Mouse (Mus musculus): ENCODE measurements around the gene Gm9602. TPM values are rescaled to one million over a fixed set of nuclear protein-coding genes. Genes with fewer than 3 reads are reported as not detected.
"Not testable (repeated sequence)": the region's sequence is repeated elsewhere in the genome, so short reads cannot be mapped to it uniquely, and the experiment has no call there.

Gm9602 gene
- total RNA-seq (2021): not detected

DNA sequence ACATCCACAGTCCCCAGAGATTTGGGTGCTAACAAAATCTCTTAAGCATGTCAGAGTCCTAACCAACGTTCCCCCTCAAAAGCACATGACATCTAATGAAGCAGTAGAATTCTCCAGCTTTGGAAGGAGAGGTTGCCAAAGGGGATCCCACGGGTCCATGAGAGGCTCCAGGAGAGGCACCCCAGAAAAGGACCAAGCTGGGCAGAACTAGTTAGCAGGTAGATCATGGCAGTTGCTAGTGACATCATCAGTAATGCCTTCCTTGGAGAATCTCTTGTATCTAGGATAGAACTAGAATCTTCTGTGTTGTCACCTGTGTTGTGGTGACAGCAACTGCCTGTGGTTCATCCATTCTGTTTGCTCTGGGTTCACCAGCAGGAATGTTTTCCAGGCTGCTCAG is at the start of gene Gm9602:
Gene Gm9602 (plus strand): TSS at position 301 of the 400 bp plus-strand sequence.
- intact Hi-C loops (cut with DNase I); DNase-seq: not testable (repeated sequence)

DNA sequence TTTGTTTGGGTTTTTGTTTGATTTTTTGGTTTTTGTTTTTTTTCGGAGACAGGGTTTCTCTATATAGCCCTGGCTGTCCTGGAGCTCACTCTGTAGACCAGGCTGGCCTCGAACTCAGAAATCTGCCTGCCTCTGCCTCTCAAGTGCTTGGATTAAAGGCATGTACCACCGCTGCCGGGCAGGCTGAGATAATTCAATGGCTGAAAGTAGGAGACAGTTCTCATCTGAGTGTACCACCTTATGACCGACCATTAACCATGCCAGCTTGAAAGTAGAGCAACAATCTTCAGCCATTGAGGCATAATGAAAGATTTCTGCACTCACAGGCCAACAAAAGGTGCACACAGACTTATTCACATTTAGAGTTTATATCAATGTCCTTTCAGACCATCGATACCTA is 30.3 kb downstream of the Gm9602 start:
- intact Hi-C loops (cut with DNase I); DNase-seq: not testable (repeated sequence)

DNA sequence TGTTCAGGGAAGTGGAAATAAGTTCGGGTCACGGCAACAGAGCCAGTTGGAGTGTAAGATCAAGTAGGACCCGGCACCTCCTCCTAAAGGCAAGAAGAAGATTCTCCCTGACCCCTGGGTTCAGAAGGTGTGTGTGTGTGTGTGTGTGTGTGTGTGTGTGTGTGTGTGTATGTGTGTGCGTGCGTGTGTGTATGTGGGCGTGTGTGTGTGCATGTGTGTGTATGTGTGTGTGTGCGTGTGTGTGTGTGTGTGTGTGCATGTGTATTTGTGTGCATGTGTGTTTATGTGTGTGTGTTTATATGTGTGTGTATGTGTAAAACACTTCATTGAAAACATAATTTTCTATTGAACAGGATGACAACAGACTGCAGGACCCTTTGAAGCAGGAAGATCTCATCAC is 45.8 kb downstream of the Gm9602 start:
- intact Hi-C loops (cut with DNase I); DNase-seq: not testable (repeated sequence)

Other genes starting within 250 kb of the Gm9602 start
- gene Gm3047, start 220.9 kb upstream of the Gm9602 start, total RNA-seq (2021): not detected
- gene Gm8159, start 144.0 kb upstream of the Gm9602 start, total RNA-seq (2021): 1 to 10 TPM; 1.0 to 1.2 TPM
- 1 to 10 TPM in 1 of 2 experiments, under 1 TPM in 1; 0.66 to 1.0 TPM for gene Gm3239, start 112.1 kb upstream of the Gm9602 start, total RNA-seq (2021)
- gene Gm7876, start 67.1 kb upstream of the Gm9602 start, total RNA-seq (2021): under 1 TPM; 0.52 TPM
- gene Gm3252, start 49.6 kb upstream of the Gm9602 start, total RNA-seq (2021): 1 to 10 TPM; 2.5 to 2.6 TPM
- gene Gm3269, start 61.8 kb downstream of the Gm9602 start, total RNA-seq (2021): under 1 TPM in 1 of 2 experiments, not detected in 1; 0.44 TPM
- 10 to 100 TPM; 35.8 to 36.1 TPM for gene Gm3264, start 79.2 kb downstream of the Gm9602 start, total RNA-seq (2021)
- gene Gm3278, start 116.1 kb downstream of the Gm9602 start, total RNA-seq (2021): not detected
- not detected for gene Gm8297, start 207.6 kb downstream of the Gm9602 start, total RNA-seq (2021)
- gene Gm3298, start 239.6 kb downstream of the Gm9602 start, total RNA-seq (2021): 1 to 10 TPM; 1.6 to 2.5 TPM

Data from left cerebral cortex, postnatal 4 days (tissue).